Mouse (Mus musculus) forebrain, embryonic 16.5 days (tissue): Measurements from ENCODE around the gene Ilkap. TPM values are rescaled to one million over a fixed set of nuclear protein-coding genes. Genes with fewer than 3 reads are reported as not detected.

ENCODE experiments used
- ATAC-seq: fragments of 200-750 bp; cut with Nextera tagmentation; 2 replicates; pipeline ENCODE4 v1.8.0; 2017; ENCODE audit warnings: mild to moderate bottlenecking, moderate library complexity
- H3K27ac ChIP-seq: fragments of 300-500 bp; sonication (generic); 2 replicates; pipeline ENCODE4 v1.5.1; 2014; ENCODE audit warnings: low read length, control low read depth
- H3K27me3 ChIP-seq: fragments of 300-500 bp; sonication (generic); replicated peaks from 2 replicates; pipeline ENCODE4 v1.6.1; 2014; ENCODE audit warnings: low read length; ENCODE audit not compliant: control insufficient read depth, insufficient read depth
- H3K36me3 ChIP-seq: fragments of 300-500 bp; sonication (generic); 2 replicates; pipeline ENCODE4 v1.6.1; 2014; ENCODE audit not compliant: control insufficient read depth, insufficient read depth
- H3K4me1 ChIP-seq: fragments of 300-500 bp; sonication (generic); replicated peaks from 2 replicates; pipeline ENCODE4 v1.6.1; 2014; ENCODE audit warnings: low read length; ENCODE audit not compliant: control insufficient read depth, insufficient read depth
- H3K4me2 ChIP-seq: fragments of 300-500 bp; sonication (generic); 2 replicates; pipeline ENCODE4 v1.6.1; 2014; ENCODE audit warnings: mild to moderate bottlenecking, low read length, control low read depth
- H3K4me3 ChIP-seq: fragments of 300-500 bp; sonication (generic); replicated peaks from 2 replicates; pipeline ENCODE4 v1.5.1; 2014; ENCODE audit warnings: mild to moderate bottlenecking, low read length, control low read depth
- H3K9ac ChIP-seq: fragments of 300-500 bp; sonication (generic); replicated peaks from 2 replicates; pipeline ENCODE4 v1.6.1; 2014; ENCODE audit warnings: low read depth, low read length, control low read depth
- H3K9me3 ChIP-seq: fragments of 300-500 bp; sonication (generic); 2 replicates; pipeline ENCODE4 v1.6.1; 2016; ENCODE audit warnings: low read length; ENCODE audit not compliant: control insufficient read depth
- WGBS: fragments of 180-500 bp; shearing (Covaris S2); extraction: QIAGEN DNeasy Blood & Tissue Kit; methylation state at CpG from one replicate; pipeline ENCODE4 v1.1.7; 2014; 5-methylcytosine and 5-hydroxymethylcytosine counted together
- polyA plus RNA-seq: library from polyadenylated mRNA; unstranded; fragments of >200 nt; fragmentation: Nextera tagmentation; extraction: Ambion mirVana; gene quantifications from 2 replicates; pipeline ENCODE4 v1.2.1, GENCODE M21; 2015

The Ilkap gene
- polyA plus RNA-seq, 1 experiment from 2014 or later = 163 TPM

GRCm38 (mm10) chr1:91346892-91347291, 51.7 kb downstream of the Ilkap start:
- no peak overlapping the region for H3K4me3 ChIP-seq
- peaks cover 34% of the 10 kb centered on the region for H3K27me3 ChIP-seq
- ATAC-seq = peak; percentile 79
- 35% methylated on average over 3 of the region's 3 CpGs for WGBS
- no peaks in the 10 kb centered on the region for H3K36me3 ChIP-seq
- no peak overlapping the region for H3K4me2 ChIP-seq
- H3K4me1 ChIP-seq = peaks cover 8% of the 10 kb centered on the region
- no peaks in the 10 kb centered on the region for H3K9me3 ChIP-seq
- no peak overlapping the region for H3K27ac ChIP-seq
- H3K9ac ChIP-seq = no peak overlapping the region

- H3K9me3 ChIP-seq = no peaks in the 10 kb centered on the region
- WGBS = 4% methylated on average over 68 of the region's 68 CpGs
- no peak for ATAC-seq
- no peaks in the 10 kb centered on the region for H3K36me3 ChIP-seq
- peak overlapping the region; percentile 35 for H3K9ac ChIP-seq
- peak overlapping the region; percentile 32 for H3K4me3 ChIP-seq
- peaks cover 8% of the 10 kb centered on the region for H3K4me1 ChIP-seq
- H3K27me3 ChIP-seq = peaks cover 34% of the 10 kb centered on the region
- H3K27ac ChIP-seq = no peak overlapping the region
- peak overlapping the region; percentile 48 for H3K4me2 ChIP-seq
These were observed 53.5 kb downstream of the Ilkap start for GRCm38 (mm10) chr1:91344921-91345685.

DNA sequence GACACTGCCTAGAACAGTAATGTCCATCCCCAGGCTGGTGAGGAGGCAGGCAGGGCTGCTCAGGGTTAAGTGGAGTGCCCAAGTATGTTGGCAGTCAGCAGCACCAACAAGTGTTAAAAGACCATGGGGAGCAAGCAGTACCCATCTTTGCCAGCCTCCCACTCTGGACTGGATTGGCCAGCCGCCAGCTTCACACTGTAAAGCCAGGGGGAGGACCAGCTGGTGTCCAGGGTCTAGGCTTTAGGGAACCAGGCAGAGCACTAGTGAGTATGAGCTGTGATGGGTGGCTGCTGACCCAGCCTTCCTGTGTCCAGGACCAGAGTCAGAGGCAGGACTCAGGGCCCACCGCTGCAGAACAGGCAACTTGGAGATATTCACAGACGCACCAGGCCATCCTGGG, 54.6 kb downstream of the Ilkap start:
- ATAC-seq = no peak

GRCm38 (mm10) chr1:91337355-91337754, 61.3 kb downstream of the Ilkap start:
- H3K36me3 ChIP-seq = no peaks in the 10 kb centered on the region
- H3K9me3 ChIP-seq = no peaks in the 10 kb centered on the region
- 85% methylated on average over 7 of the region's 7 CpGs for WGBS
- H3K9ac ChIP-seq = no peak overlapping the region
- no peaks in the 10 kb centered on the region for H3K4me1 ChIP-seq
- no peak overlapping the region for H3K4me3 ChIP-seq
- no peak for ATAC-seq
- H3K27ac ChIP-seq = no peak overlapping the region
- no peaks in the 10 kb centered on the region for H3K27me3 ChIP-seq
- no peak overlapping the region for H3K4me2 ChIP-seq

More for the DNA sequence above, 54.6 kb downstream of the Ilkap start:
- no peaks in the 10 kb centered on the region for H3K36me3 ChIP-seq
- H3K9me3 ChIP-seq = no peaks in the 10 kb centered on the region
- H3K4me2 ChIP-seq = no peak overlapping the region
- no peak overlapping the region for H3K9ac ChIP-seq
- H3K4me3 ChIP-seq = no peak overlapping the region
- 92% methylated on average over 3 of the region's 3 CpGs for WGBS
- peaks cover 34% of the 10 kb centered on the region for H3K27me3 ChIP-seq
- H3K4me1 ChIP-seq = peaks cover 8% of the 10 kb centered on the region
- H3K27ac ChIP-seq = no peak overlapping the region

DNA sequence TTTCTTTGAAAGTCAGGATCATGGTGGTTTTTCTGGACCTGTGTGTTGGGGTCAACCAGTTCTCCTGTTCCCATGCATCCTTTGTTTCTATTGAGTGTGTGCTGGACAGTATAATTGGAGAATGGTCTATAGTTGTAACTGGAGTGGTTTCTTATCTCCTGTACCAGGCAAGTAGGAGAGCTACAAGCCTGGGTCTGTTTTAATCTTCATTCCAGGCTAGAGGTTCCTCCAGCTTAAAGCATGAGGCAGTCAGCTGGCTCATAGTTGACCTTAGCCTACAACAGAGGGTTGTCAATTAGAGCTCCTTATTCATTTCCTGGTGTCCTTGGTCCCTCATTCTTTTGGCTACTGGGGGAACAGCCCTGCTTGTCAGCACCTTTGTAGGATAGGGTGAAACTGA, 65.0 kb downstream of the Ilkap start:
- H3K9me3 ChIP-seq = no peaks in the 10 kb centered on the region
- no peaks in the 10 kb centered on the region for H3K36me3 ChIP-seq
- no peaks in the 10 kb centered on the region for H3K4me1 ChIP-seq
- no peak for ATAC-seq
- no peak overlapping the region for H3K9ac ChIP-seq
- H3K27me3 ChIP-seq = no peaks in the 10 kb centered on the region
- no peak overlapping the region for H3K4me2 ChIP-seq
- no peak overlapping the region for H3K27ac ChIP-seq
- no peak overlapping the region for H3K4me3 ChIP-seq

- Histone ChIP-seq H3K9ac (no peak overlapping the region), H3K27ac (no peak overlapping the region), H3K9me3 (no peaks in the 10 kb centered on the region), H3K36me3 (no peaks in the 10 kb centered on the region), H3K4me3 (no peak overlapping the region), H3K27me3 (no peaks in the 10 kb centered on the region), H3K4me2 (no peak overlapping the region), H3K4me1 (no peaks in the 10 kb centered on the region)
- no peak for ATAC-seq
- 49% methylated on average over 4 of the region's 4 CpGs for WGBS
These were observed 66.5 kb downstream of the Ilkap start for GRCm38 (mm10) chr1:91332102-91332501.

DNA sequence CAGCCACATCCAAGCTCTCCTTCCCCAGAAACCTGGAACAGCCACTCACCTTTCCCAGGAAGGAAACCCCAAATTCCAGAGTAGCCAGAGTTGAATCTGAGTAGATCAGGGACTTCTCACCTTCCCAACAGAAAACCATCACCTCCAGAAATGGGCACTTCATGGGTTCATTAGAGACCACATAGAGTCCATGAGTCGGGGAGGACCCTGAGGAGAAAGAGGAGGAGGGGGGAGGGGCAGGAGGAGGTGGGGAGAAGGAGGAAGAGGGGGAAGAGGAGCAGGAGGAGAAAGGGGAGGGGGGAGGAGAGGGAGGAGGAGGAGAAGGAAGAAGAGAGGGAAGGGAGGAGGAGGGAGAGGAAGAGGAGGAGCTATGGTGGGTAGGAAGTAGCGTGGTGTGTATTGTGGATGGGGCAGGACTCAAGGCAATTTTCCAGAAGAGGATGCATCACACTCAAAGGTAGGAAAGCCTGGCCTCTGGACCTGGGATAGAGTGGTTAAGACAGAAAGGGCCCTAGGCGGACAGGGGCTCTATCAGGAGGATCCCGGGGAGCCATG, 73.0 kb downstream of the Ilkap start:
- H3K36me3 ChIP-seq = no peaks in the 10 kb centered on the region

GRCm38 (mm10) chr1:91324646-91325045, 74.0 kb downstream of the Ilkap start:
- 80% methylated on average over 2 of the region's 2 CpGs for WGBS
- Histone ChIP-seq H3K27ac (no peak overlapping the region), H3K36me3 (no peaks in the 10 kb centered on the region), H3K4me2 (no peak overlapping the region), H3K4me1 (no peaks in the 10 kb centered on the region), H3K4me3 (no peak overlapping the region), H3K9ac (no peak overlapping the region), H3K9me3 (no peaks in the 10 kb centered on the region), H3K27me3 (no peaks in the 10 kb centered on the region)
- ATAC-seq = no peak

More for the DNA sequence above, 73.0 kb downstream of the Ilkap start:
- 79% methylated on average over 4 of the region's 4 CpGs for WGBS
- H3K9ac ChIP-seq = no peak overlapping the region
- H3K27ac ChIP-seq = no peak overlapping the region
- no peaks in the 10 kb centered on the region for H3K4me1 ChIP-seq
- no peaks in the 10 kb centered on the region for H3K9me3 ChIP-seq
- ATAC-seq = no peak
- no peaks in the 10 kb centered on the region for H3K27me3 ChIP-seq
- no peak overlapping the region for H3K4me2 ChIP-seq
- no peak overlapping the region for H3K4me3 ChIP-seq
